Mouse (Mus musculus) hematopoietic stem cell, adult 5-6 weeks (primary cell): ENCODE measurements around the gene Ppp3r2. TPM values are rescaled to one million over a fixed set of nuclear protein-coding genes. Genes with fewer than 3 reads are reported as not detected.

ENCODE experiments used
- total RNA-seq: library from RNA; stranded (forward); fragments of 172-1452, 232-1000 nt; gene quantifications from 2 replicates; pipeline ENCODE4 v1.2.3, GENCODE M21; 2017

Gene Ppp3r2
- total RNA-seq, 1 experiment from 2014 or later, result not detected

Other genes with a start within 250 kb of the Ppp3r2 start
- 0.74 TPM in 1 of 2 replicates, not detected in the other for gene Acnat1, start 208.1 kb downstream of the Ppp3r2 start, total RNA-seq
- not detected in 2 replicates for gene Baat, start 175.5 kb downstream of the Ppp3r2 start, total RNA-seq
- gene Mrpl50, start 160.9 kb downstream of the Ppp3r2 start, total RNA-seq, result 31.4 and 38.3 TPM in 2 replicates
- 7.8 and 10.4 TPM in 2 replicates for gene Zfp189, start 160.8 kb downstream of the Ppp3r2 start, total RNA-seq
- not detected in 2 replicates for gene Aldob, start 132.5 kb downstream of the Ppp3r2 start, total RNA-seq
- gene Tmem246, start 84.1 kb downstream of the Ppp3r2 start, total RNA-seq, result 1.6 and 1.9 TPM in 2 replicates
- 164 and 171 TPM in 2 replicates for gene Rnf20, start 50.0 kb downstream of the Ppp3r2 start, total RNA-seq
- under 0.01 TPM in 1 of 2 replicates, not detected in the other for gene Grin3a, start 163.7 kb upstream of the Ppp3r2 start, total RNA-seq